Mouse (Mus musculus) embryonic facial prominence, embryonic 14.5 days (tissue): ENCODE measurements around the gene Rmnd5b. TPM values are rescaled to one million over a fixed set of nuclear protein-coding genes. Genes with fewer than 3 reads are reported as not detected.
"Not testable (repeated sequence)": the region's sequence is repeated elsewhere in the genome, so short reads cannot be mapped to it uniquely, and the experiment has no call there.

Source experiments
- ATAC-seq: fragments of 200-750 bp; cut with Nextera tagmentation; 2 replicates; pipeline ENCODE4 v1.8.0; 2017; ENCODE audit warnings: low read depth, moderate number of reproducible peaks, moderate TSS enrichment
- DNase-seq: peaks from one replicate; pipeline ENCODE4 v3.0.0-alpha.2; 2015; ENCODE audit warnings: low spot score
- H3K27ac ChIP-seq: fragments of 300-500 bp; sonication (generic); replicated peaks from 2 replicates; pipeline ENCODE4 v1.5.1; 2014; ENCODE audit warnings: low read depth, mild to moderate bottlenecking, low read length, moderate library complexity
- H3K27me3 ChIP-seq: fragments of 300-500 bp; sonication (generic); replicated peaks from 2 replicates; pipeline ENCODE4 v1.6.1; 2014; ENCODE audit warnings: low read length; ENCODE audit not compliant: control insufficient read depth, insufficient read depth
- H3K36me3 ChIP-seq: fragments of 300-500 bp; sonication (generic); 2 replicates; pipeline ENCODE4 v1.6.1; 2014; ENCODE audit warnings: low read length, mixed read lengths; ENCODE audit not compliant: control insufficient read depth, insufficient read depth
- H3K4me1 ChIP-seq: fragments of 300-500 bp; sonication (generic); 2 replicates; pipeline ENCODE4 v1.6.1; 2014; ENCODE audit warnings: antibody characterized with exemption, low read length; ENCODE audit not compliant: control insufficient read depth, insufficient read depth
- H3K4me2 ChIP-seq: fragments of 300-500 bp; sonication (generic); 2 replicates; pipeline ENCODE4 v1.6.1; 2014; ENCODE audit warnings: low read depth, mild to moderate bottlenecking, low read length, moderate library complexity, mixed read lengths
- H3K4me3 ChIP-seq: fragments of 300-500 bp; sonication (generic); 2 replicates; pipeline ENCODE4 v1.5.1; 2014; ENCODE audit warnings: low read depth, mild to moderate bottlenecking, low read length
- H3K9ac ChIP-seq: fragments of 300-500 bp; sonication (generic); 2 replicates; pipeline ENCODE4 v1.6.1; 2014; ENCODE audit warnings: low read depth, mild to moderate bottlenecking, low read length, moderate library complexity, mixed read lengths
- H3K9me3 ChIP-seq: fragments of 300-500 bp; sonication (generic); 2 replicates; pipeline ENCODE4 v1.6.1; 2016; ENCODE audit warnings: low read length; ENCODE audit not compliant: control insufficient read depth
- WGBS: fragments of 180-500 bp; shearing (Covaris S2); extraction: QIAGEN DNeasy Blood & Tissue Kit; methylation state at CpG from one replicate; pipeline ENCODE4 v1.1.7; 2014; 5-methylcytosine and 5-hydroxymethylcytosine counted together
- polyA plus RNA-seq: library from polyadenylated mRNA; unstranded; fragments of >200 nt; fragmentation: Nextera tagmentation; extraction: Ambion mirVana; gene quantifications from 2 replicates; pipeline ENCODE4 v1.2.1, GENCODE M21; 2014

The Rmnd5b gene
- polyA plus RNA-seq, 1 experiment from 2014 or later = 44.2 TPM

GRCm38 (mm10) chr11:51670846-51671245 is 35.1 kb upstream of the Rmnd5b start:
- ATAC-seq (no peak), DNase-seq (no peak)
- Histone ChIP-seq H3K27ac (no peak overlapping the region), H3K4me2 (no peak overlapping the region), H3K36me3 (no peaks in the 10 kb centered on the region), H3K27me3 (no peaks in the 10 kb centered on the region), H3K4me3 (no peak overlapping the region), H3K4me1 (no peaks in the 10 kb centered on the region), H3K9ac (no peak overlapping the region), H3K9me3 (no peaks in the 10 kb centered on the region)
- WGBS = 94% methylated on average over 7 of the region's 7 CpGs

DNA sequence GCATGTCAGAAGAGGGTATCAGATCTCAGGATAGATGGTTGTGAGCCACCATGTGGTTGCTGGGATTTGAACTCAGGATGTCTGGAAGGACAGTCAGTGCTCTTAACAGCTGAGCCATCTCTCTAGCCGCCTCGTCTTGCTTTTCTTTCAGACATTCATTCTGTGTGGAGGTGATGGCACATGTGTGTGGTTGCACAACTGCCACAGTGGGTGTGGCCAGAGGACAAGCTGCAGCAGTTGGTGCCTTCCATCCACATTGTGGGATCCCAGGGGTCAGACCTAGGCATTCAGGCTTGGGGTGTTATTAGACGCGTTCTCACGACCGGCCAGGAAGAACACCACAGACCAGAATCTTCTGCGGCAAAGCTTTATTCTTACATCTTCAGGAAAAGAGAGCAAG is 29.1 kb upstream of the Rmnd5b start:
- not testable (repeated sequence) for H3K9ac ChIP-seq, H3K4me2 ChIP-seq, H3K36me3 ChIP-seq, H3K9me3 ChIP-seq, H3K4me3 ChIP-seq, DNase-seq, ATAC-seq, H3K27ac ChIP-seq, H3K4me1 ChIP-seq, H3K27me3 ChIP-seq
- 87% methylated on average over 7 of the region's 7 CpGs for WGBS

- DNase-seq (no peak), ATAC-seq (no peak)
- Histone ChIP-seq H3K4me1 (peaks cover 11% of the 10 kb centered on the region), H3K4me2 (no peak overlapping the region), H3K27ac (no peak overlapping the region), H3K9ac (no peak overlapping the region), H3K27me3 (no peaks in the 10 kb centered on the region), H3K4me3 (no peak overlapping the region), H3K9me3 (no peaks in the 10 kb centered on the region), H3K36me3 (no peaks in the 10 kb centered on the region)
- WGBS = 81% methylated on average over 7 of the region's 7 CpGs
Measured at GRCm38 (mm10) chr11:51662632-51663031, 26.9 kb upstream of the Rmnd5b start.

- Histone ChIP-seq H3K36me3 (no peaks in the 10 kb centered on the region), H3K27me3 (no peaks in the 10 kb centered on the region), H3K9me3 (no peaks in the 10 kb centered on the region), H3K4me3 (no peak overlapping the region), H3K4me2 (no peak overlapping the region), H3K27ac (no peak overlapping the region), H3K9ac (no peak overlapping the region), H3K4me1 (peaks cover 11% of the 10 kb centered on the region)
- no peak for ATAC-seq
- whole genome bisulfite sequencing = 76% methylated on average over 16 of the region's 16 CpGs
- DNase-seq = no peak
Measured at GRCm38 (mm10) chr11:51661867-51662365, 26.2 kb upstream of the Rmnd5b start.

DNA sequence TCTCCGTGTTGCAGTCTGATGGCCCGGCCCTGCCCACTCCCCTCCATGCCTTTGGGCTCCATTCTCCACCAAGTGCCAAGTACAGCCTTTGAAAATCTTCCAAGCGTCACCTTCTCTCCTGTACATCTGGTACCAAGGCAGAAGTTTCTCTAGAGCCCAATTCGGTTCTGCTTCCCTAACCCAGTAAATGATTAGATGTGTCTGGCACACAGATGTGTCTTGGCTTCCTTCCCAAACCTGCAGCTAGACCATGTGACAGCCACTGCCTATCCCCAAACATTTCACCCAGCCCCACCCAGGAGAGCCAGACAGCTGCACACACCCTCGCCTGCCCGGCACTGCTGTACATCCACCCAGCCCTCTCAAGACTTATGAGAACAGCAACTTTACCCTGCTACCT is 23.0 kb upstream of the Rmnd5b start:
- H3K9ac ChIP-seq = peak overlapping the region; percentile 42; the same call in 1 of the 2 replicates
- DNase-seq = peak; percentile 83

GRCm38 (mm10) chr11:51658291-51658690 is 22.6 kb upstream of the Rmnd5b start:
- no peaks in the 10 kb centered on the region for H3K36me3 ChIP-seq
- H3K27ac ChIP-seq = no peak overlapping the region; the same call in 1 of the 2 replicates
- H3K27me3 ChIP-seq = no peaks in the 10 kb centered on the region
- no peak for DNase-seq
- H3K9ac ChIP-seq = peak overlapping the region; percentile 42; the same call in 1 of the 2 replicates
- H3K4me3 ChIP-seq = no peak overlapping the region
- no peaks in the 10 kb centered on the region for H3K9me3 ChIP-seq
- 18% methylated on average over 7 of the region's 7 CpGs for WGBS
- peaks cover 14% of the 10 kb centered on the region for H3K4me1 ChIP-seq
- ATAC-seq = 0 out of 2 replicates have a peak, but pooled peaks have one; percentile 7
- no peak overlapping the region for H3K4me2 ChIP-seq

More for the DNA sequence above, 23.0 kb upstream of the Rmnd5b start:
- H3K9me3 ChIP-seq = no peaks in the 10 kb centered on the region
- 21% methylated on average over 6 of the region's 6 CpGs for WGBS
- peak; percentile 89 for ATAC-seq
- peaks cover 14% of the 10 kb centered on the region for H3K4me1 ChIP-seq
- H3K36me3 ChIP-seq = no peaks in the 10 kb centered on the region
- H3K4me3 ChIP-seq = no peak overlapping the region
- no peak overlapping the region; the same call in 1 of the 2 replicates for H3K27ac ChIP-seq
- H3K4me2 ChIP-seq = no peak overlapping the region
- no peaks in the 10 kb centered on the region for H3K27me3 ChIP-seq

DNA sequence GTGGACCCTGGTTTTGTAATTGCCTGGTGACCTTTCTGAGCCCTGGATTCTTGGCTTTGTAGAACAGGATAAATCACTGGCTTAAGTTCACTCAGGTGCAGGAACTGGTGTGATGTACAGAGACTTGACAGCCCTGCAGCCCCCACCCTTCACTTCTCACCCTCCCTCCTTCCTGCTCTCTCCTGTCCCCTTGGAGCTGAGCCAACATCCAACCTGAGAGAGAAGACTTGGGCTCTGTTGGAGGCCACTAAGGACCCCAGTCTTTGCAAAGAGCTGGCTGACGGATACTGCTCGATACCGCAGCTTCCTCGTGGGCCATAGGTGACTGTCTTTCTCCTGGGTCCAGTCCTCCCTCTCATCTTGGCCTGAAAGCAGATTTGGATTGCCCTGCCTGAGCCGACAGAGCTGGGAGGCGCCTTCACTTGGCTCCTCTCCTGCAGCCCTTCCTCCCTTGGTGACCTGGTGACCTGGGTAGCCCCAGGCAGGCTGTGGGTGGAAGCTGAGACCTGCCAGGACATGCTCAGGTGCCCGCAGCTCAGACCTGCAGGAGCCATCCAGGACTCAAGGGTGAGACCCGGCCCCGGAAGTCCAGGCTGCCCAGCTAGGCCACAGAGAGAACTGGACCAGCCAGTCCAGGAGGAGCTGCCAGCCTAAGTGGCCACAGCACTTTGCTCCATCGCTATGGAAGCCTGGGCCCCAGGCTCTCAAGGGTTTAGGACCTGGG is 21.3 kb upstream of the Rmnd5b start:
- DNase-seq = peak; percentile 53
- no peak for ATAC-seq
- Histone ChIP-seq H3K27me3 (no peaks in the 10 kb centered on the region), H3K9ac (no peak overlapping the region), H3K4me3 (no peak overlapping the region), H3K36me3 (no peaks in the 10 kb centered on the region), H3K27ac (no peak overlapping the region; the same call in 1 of the 2 replicates), H3K4me2 (no peak overlapping the region), H3K4me1 (peaks cover 14% of the 10 kb centered on the region), H3K9me3 (no peaks in the 10 kb centered on the region)
- WGBS = 69% methylated on average over 8 of the region's 10 CpGs

GRCm38 (mm10) chr11:51654891-51655290 is 19.2 kb upstream of the Rmnd5b start:
- Histone ChIP-seq H3K36me3 (no peaks in the 10 kb centered on the region), H3K4me1 (peaks cover 14% of the 10 kb centered on the region), H3K4me3 (no peak overlapping the region), H3K27me3 (no peaks in the 10 kb centered on the region), H3K27ac (no peak overlapping the region), H3K9ac (no peak overlapping the region), H3K4me2 (no peak overlapping the region), H3K9me3 (no peaks in the 10 kb centered on the region)
- DNase-seq = no peak
- ATAC-seq = no peak
- 77% methylated on average over 3 of the region's 3 CpGs for WGBS

DNA sequence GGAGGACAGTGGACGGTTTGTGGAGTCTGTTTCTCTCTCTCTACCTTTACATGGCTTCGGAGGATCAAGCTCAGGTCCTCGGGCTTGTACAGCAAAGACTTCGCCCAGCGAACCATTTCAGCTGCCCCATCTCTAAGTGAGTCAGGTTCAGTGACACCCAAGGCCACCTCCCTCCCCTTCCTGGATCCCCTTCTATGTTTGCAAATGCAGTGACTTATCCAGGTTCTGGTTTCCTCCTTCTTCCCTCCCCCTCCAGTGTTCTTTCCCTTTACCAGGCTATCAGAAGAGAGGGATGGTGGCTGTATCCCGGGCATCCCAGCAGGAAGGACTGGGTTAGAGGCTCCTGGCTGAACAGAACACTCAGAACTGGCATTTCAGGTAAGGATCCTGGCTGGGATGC is 18.0 kb upstream of the Rmnd5b start:
- DNase-seq = no peak
- H3K9ac ChIP-seq = no peak overlapping the region
- H3K4me1 ChIP-seq = peaks cover 21% of the 10 kb centered on the region
- H3K4me2 ChIP-seq = no peak overlapping the region
- no peak overlapping the region for H3K4me3 ChIP-seq
- no peak for ATAC-seq
- no peaks in the 10 kb centered on the region for H3K9me3 ChIP-seq
- no peak overlapping the region for H3K27ac ChIP-seq
- no peaks in the 10 kb centered on the region for H3K27me3 ChIP-seq
- no peaks in the 10 kb centered on the region for H3K36me3 ChIP-seq
- WGBS = 88% methylated on average over 6 of the region's 6 CpGs
